Mouse (Mus musculus): ENCODE data around the gene Arnt2. TPM values are rescaled to one million over a fixed set of nuclear protein-coding genes. Genes with fewer than 3 reads are reported as not detected.
A peak's percentile ranks its signal among the peaks of the same experiment; 100 is the strongest.

The Arnt2 gene
- polyA plus RNA-seq (2015; fragmentation: Nextera tagmentation; extraction: Ambion mirVana) = 10.5 and 12.2 TPM in 2 replicates

DNA sequence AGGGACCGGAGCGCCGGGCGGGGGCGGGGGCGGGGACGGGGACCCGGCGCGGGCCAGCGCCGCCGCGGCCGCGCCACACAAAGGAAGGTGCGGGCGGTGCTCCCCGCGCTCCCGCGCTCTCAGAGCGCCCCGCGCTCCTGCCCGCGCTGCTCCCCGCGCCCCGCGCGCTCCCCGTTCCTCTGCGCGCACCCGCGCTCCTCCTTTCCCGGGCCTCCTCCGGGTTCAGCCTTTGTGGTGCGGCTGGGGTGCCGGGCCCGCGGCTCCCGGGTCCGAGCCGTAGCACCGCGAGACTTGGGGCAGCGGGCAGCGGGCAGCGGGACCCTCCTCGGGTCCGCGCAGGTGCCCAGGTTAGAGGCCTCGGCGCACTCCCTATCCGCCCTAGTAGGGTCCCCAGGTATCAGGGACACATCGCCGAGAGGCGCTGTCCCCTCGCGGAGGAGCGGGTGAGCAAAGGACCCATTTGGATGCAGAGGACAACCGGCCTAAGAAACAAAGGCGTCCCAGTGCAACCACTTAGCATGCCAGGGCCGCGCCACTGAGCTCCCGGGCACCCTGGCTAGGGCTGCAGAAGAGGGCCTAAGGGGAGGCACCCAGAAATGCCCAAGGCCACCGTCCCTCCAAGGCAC is at the start of gene Arnt2:
Gene Arnt2 (minus strand): TSS at position 281 of the 626 bp plus-strand sequence.
- no peaks in the 10 kb centered on the region for H3K9me3 ChIP-seq (replicated peaks)
- H3K27ac ChIP-seq = peak within 1 kb of the TSS; percentile 90
- H3K4me1 ChIP-seq = peaks cover 36% of the 10 kb centered on the region
- ATAC-seq (replicated peaks; ENCODE audit: low FRiP score) = peak; percentile 80
- H3K4me3 ChIP-seq (replicated peaks) = peak within 1 kb of the TSS; percentile 72
- WGBS = under 1% methylated on average over 58 of the region's 69 CpGs
- H3K4me2 ChIP-seq = peak within 1 kb of the TSS; percentile 82
- no peaks in the 10 kb centered on the region for H3K36me3 ChIP-seq
- no peaks in the 10 kb centered on the region for H3K27me3 ChIP-seq
- H3K9ac ChIP-seq = peak within 1 kb of the TSS; percentile 76

DNA sequence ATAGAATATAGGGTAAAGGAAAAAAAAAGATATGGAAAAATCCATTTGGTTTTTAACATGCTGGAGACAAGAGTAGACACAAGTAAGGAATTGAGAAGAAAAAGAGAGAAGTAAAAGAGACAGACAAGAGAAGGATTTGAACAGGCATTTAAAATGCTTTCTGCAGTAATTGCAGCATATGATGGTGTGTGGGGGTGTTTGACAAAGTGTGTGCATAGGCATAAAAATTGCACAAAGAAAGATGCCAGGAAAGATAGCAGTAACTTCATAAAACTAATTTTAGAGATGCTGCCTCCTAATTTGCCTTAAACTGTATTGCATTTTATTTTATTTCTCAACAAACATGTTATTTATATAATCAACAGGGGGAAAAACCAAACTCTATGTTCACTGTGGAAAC is 41.7 kb upstream of the Arnt2 start:
- H3K9ac ChIP-seq = no peak overlapping the region
- no peak for ATAC-seq (replicated peaks; ENCODE audit: low FRiP score)

DNA sequence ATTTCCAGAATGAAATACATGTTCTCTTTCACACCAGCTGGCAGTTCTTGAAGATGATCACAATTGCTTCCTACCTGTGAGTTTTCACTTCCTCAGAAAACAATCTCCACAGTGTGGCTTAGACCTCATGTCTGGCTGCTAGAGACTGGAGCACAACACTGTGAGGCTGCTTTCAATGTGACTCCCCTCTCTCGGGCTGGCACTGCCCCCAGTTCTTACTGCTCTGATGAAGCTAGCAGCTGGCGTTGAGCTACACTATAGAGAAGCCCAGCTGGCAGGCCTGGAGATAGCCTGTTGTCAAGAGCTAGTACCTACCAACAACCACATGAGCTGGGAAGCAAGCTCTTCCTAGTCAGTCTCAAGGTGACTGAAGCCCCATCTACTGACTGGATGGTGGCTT is 39.1 kb upstream of the Arnt2 start:
- Histone ChIP-seq H3K27ac (no peak overlapping the region), H3K4me3 (replicated peaks) (no peak overlapping the region), H3K27me3 (no peaks in the 10 kb centered on the region), H3K36me3 (no peaks in the 10 kb centered on the region), H3K9me3 (replicated peaks) (no peaks in the 10 kb centered on the region), H3K9ac (no peak overlapping the region), H3K4me2 (no peak overlapping the region), H3K4me1 (no peaks in the 10 kb centered on the region)
- ATAC-seq (replicated peaks; ENCODE audit: low FRiP score) = no peak
- WGBS = 64% methylated on average over 2 of the region's 2 CpGs

More for the DNA sequence above, 41.7 kb upstream of the Arnt2 start:
- Histone ChIP-seq H3K4me3 (replicated peaks) (no peak overlapping the region), H3K27me3 (no peaks in the 10 kb centered on the region), H3K4me2 (no peak overlapping the region), H3K36me3 (no peaks in the 10 kb centered on the region), H3K4me1 (no peaks in the 10 kb centered on the region), H3K9me3 (replicated peaks) (no peaks in the 10 kb centered on the region), H3K27ac (no peak overlapping the region)

DNA sequence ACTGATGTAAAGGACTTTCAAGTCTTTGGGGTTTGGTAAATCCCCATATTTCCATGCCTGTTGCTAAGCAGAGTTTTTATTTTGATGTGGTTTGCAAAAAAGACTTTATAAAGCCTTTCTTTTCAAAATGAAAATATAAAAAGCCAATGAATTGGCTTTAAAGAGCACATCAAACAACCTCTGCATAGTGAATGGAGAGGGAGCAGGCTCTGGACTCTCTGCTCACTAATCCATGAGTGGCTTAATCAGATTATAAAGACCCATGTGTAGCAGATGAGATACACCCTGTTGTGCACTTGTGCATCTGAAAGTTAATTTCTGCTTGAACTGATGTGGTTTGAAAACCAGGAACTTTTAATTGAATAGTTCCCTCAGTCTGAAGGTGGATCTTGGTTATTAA is 38.5 kb upstream of the Arnt2 start:
- Histone ChIP-seq H3K9ac (no peak overlapping the region), H3K4me1 (no peaks in the 10 kb centered on the region), H3K4me3 (replicated peaks) (no peak overlapping the region), H3K27ac (no peak overlapping the region), H3K9me3 (replicated peaks) (no peaks in the 10 kb centered on the region), H3K4me2 (no peak overlapping the region), H3K27me3 (no peaks in the 10 kb centered on the region), H3K36me3 (no peaks in the 10 kb centered on the region)
- ATAC-seq (replicated peaks; ENCODE audit: low FRiP score) = no peak

DNA sequence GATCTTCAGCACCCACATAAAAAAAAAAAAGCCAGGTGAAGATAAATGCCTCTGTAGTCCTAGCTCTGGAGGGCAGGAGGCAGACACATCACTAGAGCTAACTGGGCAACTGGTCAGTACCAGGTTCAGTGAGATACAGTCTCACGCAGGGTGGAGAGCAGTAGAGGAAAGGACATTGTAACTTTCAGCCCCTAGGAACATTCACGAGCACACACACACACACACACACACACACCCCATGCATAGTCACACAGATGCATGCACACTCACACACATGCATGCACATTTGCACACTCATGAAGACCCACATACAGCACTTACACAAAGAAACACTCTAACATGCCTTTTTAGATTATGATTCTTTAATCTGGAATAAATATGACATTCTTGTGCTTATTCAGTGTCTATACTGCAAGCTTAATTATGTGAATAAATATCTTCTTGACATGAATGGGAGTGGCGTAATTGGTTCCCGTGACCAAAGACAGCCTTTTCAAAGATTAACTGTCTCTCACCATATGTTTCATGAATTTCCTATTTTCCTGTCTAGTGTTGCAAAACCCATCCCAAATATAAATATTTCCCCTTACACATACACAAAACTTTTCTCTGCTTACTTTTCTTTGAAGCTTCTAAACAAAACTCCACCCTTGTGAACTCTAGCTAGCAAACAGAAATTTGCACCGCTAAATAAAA is 37.9 kb upstream of the Arnt2 start:
- H3K4me1 ChIP-seq = no peaks in the 10 kb centered on the region
- no peak overlapping the region for H3K4me3 ChIP-seq (replicated peaks)
- no peak overlapping the region for H3K4me2 ChIP-seq
- no peak overlapping the region for H3K27ac ChIP-seq
- H3K36me3 ChIP-seq = no peaks in the 10 kb centered on the region
- 0 out of 2 replicates have a peak, but pooled peaks cover 3% of the 10 kb centered on the region for H3K27me3 ChIP-seq
- H3K9me3 ChIP-seq (replicated peaks) = no peaks in the 10 kb centered on the region
- WGBS = 84% methylated on average over 5 of the region's 5 CpGs
- no peak for ATAC-seq (replicated peaks; ENCODE audit: low FRiP score)
- H3K9ac ChIP-seq = no peak overlapping the region

DNA sequence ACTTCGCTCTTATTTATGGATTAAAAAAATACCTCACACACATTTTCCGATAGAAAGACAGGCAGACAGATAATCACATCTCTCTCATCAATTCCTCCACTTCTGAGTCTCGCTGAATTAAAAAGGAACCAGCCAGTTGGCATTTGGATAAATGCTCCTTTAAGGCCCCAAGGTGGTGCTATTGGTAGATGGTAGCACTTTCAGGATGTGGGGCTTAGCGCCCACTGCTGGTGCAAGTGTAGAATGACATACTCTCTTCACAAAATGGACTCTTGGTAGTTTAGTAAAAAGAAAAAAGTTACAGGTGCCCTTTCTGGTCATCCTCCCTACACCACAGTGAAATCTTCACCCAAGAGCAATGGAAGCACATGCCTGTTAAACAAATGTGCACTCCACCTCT is 37.1 kb upstream of the Arnt2 start:
- H3K36me3 ChIP-seq = no peaks in the 10 kb centered on the region
- 25% methylated on average over 4 of the region's 4 CpGs for WGBS
- no peaks in the 10 kb centered on the region for H3K9me3 ChIP-seq (replicated peaks)
- no peak overlapping the region for H3K4me2 ChIP-seq
- H3K9ac ChIP-seq = no peak overlapping the region
- H3K4me3 ChIP-seq (replicated peaks) = no peak overlapping the region
- ATAC-seq (replicated peaks; ENCODE audit: low FRiP score) = no peak
- H3K27ac ChIP-seq = no peak overlapping the region
- 0 out of 2 replicates have a peak, but pooled peaks cover 3% of the 10 kb centered on the region for H3K27me3 ChIP-seq
- H3K4me1 ChIP-seq = no peaks in the 10 kb centered on the region

DNA sequence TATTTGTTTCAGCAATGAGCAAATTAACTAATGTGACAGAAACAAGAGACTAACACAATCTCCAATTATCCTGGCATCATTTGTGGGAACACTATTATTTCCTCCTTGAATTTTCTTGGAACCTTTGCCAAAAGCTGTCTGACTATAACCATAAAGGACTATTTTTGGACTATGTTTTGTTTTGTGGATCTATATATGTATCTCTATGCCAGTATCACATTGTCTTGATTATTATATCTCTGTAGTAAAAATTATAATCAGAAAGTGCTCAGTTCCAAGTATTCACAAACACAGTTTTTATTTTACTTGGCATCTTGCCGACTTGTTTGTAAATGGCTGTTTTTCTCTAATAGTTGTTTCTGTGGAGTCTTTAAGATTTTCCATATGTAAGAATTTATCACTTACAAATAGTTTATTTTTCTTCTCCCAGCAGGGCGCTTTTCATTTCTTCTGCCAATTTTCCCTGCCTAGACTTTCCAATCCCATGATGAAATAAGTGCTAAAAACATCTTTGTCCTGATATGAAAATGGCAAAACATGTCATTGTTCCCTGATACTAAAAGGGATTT is 32.5 kb upstream of the Arnt2 start:
- H3K9ac ChIP-seq = no peak overlapping the region
- H3K4me3 ChIP-seq (replicated peaks) = no peak overlapping the region
- H3K27me3 ChIP-seq = 0 out of 2 replicates have a peak, but pooled peaks cover 3% of the 10 kb centered on the region
- 87% methylated on average over 2 of the region's 2 CpGs for WGBS
- H3K27ac ChIP-seq = no peak overlapping the region
- H3K9me3 ChIP-seq (replicated peaks) = no peaks in the 10 kb centered on the region
- H3K4me1 ChIP-seq = no peaks in the 10 kb centered on the region
- no peak overlapping the region for H3K4me2 ChIP-seq
- ATAC-seq (replicated peaks; ENCODE audit: low FRiP score) = no peak
- no peaks in the 10 kb centered on the region for H3K36me3 ChIP-seq

DNA sequence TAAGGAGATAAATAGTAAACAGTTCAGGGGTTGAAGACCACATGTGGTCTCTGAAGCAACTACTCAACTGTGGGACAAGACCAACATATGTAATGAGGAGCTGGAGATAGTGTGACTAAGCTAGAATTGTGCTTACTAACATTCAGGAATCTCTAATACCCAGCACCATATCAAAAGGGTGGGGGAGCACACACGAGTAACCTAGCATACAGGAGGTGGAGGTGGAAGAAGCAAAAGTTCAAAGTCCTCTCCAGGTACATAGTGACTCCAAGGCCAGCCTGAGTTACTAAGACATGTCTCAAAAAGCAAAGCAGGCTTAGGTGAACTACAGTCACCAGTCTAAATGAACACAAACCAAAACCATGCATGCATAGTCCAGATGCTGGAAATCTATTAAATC is 29.6 kb upstream of the Arnt2 start:
- Histone ChIP-seq H3K36me3 (no peaks in the 10 kb centered on the region), H3K4me3 (replicated peaks) (no peak overlapping the region), H3K4me1 (no peaks in the 10 kb centered on the region), H3K4me2 (no peak overlapping the region), H3K9me3 (replicated peaks) (no peaks in the 10 kb centered on the region), H3K27me3 (0 out of 2 replicates have a peak, but pooled peaks cover 3% of the 10 kb centered on the region), H3K9ac (no peak overlapping the region), H3K27ac (no peak overlapping the region)
- ATAC-seq (replicated peaks; ENCODE audit: low FRiP score) = no peak
- WGBS = 66% methylated on average over 1 of the region's 1 CpGs

DNA sequence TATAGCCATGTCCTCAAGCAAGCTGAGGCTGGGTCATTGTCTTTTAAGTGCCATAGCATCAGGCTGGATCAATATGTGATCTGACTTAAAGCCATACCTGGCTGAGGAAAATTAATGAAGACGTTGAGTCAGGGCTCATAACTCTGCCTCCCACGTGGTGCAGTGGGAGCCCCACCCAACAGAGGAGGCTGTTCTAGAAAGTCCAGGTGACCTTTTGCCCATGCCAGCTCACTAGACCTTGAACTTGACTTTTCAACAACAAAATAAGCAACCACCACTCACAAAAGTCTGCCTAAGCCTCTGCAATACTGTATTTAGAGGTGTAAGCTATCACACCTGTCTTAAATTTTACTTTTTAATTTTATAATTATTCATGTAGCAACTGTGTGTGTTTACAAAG is 24.9 kb upstream of the Arnt2 start:
- no peak overlapping the region for H3K4me3 ChIP-seq (replicated peaks)
- no peaks in the 10 kb centered on the region for H3K27me3 ChIP-seq
- WGBS = 38% methylated on average over 2 of the region's 2 CpGs
- H3K9ac ChIP-seq = no peak overlapping the region
- no peak overlapping the region for H3K4me2 ChIP-seq
- no peaks in the 10 kb centered on the region for H3K36me3 ChIP-seq
- H3K27ac ChIP-seq = no peak overlapping the region
- H3K9me3 ChIP-seq (replicated peaks) = no peaks in the 10 kb centered on the region
- H3K4me1 ChIP-seq = no peaks in the 10 kb centered on the region
- no peak for ATAC-seq (replicated peaks; ENCODE audit: low FRiP score)

DNA sequence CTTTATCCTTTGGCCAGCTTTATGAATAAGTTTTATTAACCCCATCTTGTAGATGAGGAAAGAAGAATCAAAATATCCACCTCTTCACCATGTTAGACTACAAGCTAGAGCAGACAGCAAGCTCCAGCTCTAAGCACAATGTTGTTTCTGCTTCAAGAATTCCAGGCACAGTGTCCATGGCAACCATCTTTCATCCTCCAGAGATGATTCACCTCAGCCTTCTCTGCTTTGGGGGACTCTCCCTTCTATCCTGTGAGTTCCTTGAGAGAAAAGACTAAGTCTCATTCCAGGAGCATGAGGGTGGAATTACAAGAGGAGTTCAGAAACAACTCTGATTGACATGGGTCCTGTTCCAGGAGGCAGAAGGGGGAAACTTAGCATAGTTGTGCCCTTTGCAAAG is 22.2 kb upstream of the Arnt2 start:
- ATAC-seq (replicated peaks; ENCODE audit: low FRiP score) = no peak
- H3K9me3 ChIP-seq (replicated peaks) = no peaks in the 10 kb centered on the region

DNA sequence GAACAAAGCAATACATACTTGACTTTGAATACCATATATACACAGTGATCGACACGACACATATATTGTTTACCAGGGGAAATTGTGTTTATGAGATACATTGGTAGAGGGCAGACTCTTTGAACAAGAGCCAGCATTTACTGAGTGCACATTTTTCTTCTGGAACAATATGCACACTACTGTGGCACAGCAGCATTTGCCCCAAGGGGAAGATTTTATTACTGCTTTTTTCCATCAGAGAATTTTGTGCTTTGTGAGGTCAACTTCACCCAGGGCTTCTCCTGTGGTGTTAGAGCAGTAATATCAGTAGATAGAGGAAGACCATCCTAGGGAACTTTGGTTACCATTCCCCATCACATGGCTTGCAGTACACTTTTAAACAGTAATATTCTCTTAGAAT is 17.2 kb upstream of the Arnt2 start:
- Histone ChIP-seq H3K9ac (no peak overlapping the region), H3K27me3 (no peaks in the 10 kb centered on the region), H3K4me1 (no peaks in the 10 kb centered on the region), H3K36me3 (no peaks in the 10 kb centered on the region), H3K4me3 (replicated peaks) (no peak overlapping the region), H3K27ac (no peak overlapping the region), H3K4me2 (no peak overlapping the region), H3K9me3 (replicated peaks) (no peaks in the 10 kb centered on the region)
- WGBS = 81% methylated on average over 2 of the region's 2 CpGs
- ATAC-seq (replicated peaks; ENCODE audit: low FRiP score) = no peak

More for the DNA sequence above, 22.2 kb upstream of the Arnt2 start:
- Histone ChIP-seq H3K36me3 (no peaks in the 10 kb centered on the region), H3K27ac (no peak overlapping the region), H3K27me3 (no peaks in the 10 kb centered on the region), H3K9ac (no peak overlapping the region), H3K4me2 (no peak overlapping the region), H3K4me1 (no peaks in the 10 kb centered on the region), H3K4me3 (replicated peaks) (no peak overlapping the region)

DNA sequence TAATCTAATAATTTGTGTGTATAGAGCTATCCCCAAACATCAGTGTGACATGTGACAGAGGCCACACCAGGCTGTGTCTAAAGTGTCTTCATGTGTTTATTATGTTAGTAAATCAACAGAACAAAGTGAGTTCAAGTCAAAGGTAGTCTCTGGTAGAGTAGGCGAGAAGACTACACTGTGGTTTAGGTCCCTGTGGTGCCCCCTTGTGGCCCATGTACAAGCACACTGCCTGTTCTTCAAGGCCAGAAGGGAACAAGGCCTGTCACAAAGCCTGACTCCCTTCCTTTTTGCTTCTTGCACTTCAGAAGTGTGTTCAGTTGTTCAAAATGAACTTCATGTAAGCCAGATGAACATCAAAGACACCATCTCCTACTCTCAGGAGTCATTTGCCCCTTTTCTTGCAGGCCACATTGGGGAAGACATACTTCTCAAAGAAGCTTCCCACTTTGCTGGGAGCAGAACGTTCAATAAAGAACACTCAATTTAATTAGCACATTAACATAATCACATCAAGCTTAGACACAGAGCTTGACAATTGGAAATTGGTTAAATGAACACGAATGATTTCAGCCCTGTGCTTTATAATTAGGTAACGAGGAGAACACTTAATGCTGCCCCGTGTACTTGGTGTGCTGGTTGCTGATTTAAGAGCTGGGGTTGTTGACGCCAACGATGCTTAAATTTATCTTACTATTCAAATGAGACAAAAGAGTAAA is 14.9 kb upstream of the Arnt2 start:
- H3K27me3 ChIP-seq = no peaks in the 10 kb centered on the region
- no peak overlapping the region for H3K9ac ChIP-seq
- WGBS = 74% methylated on average over 7 of the region's 7 CpGs
- H3K4me1 ChIP-seq = no peaks in the 10 kb centered on the region
- H3K4me3 ChIP-seq (replicated peaks) = no peak overlapping the region
- no peaks in the 10 kb centered on the region for H3K9me3 ChIP-seq (replicated peaks)
- H3K4me2 ChIP-seq = no peak overlapping the region
- no peak overlapping the region for H3K27ac ChIP-seq
- ATAC-seq (replicated peaks; ENCODE audit: low FRiP score) = 0 out of 2 replicates have a peak, but pooled peaks have one; percentile 33
- H3K36me3 ChIP-seq = no peaks in the 10 kb centered on the region

Measured in kidney, embryonic 15.5 days (tissue).